Mouse (Mus musculus) kidney, adult 8-10 months (tissue): ENCODE data around the gene Nav1.

Source experiments
- DNase-seq, 2 experiments: peaks; one replicate each; pipeline ENCODE4 v3.0.0; 2022

Gene Nav1

GRCm38 (mm10) chr1:135581001-135581400 is 26.1 kb downstream of the Nav1 start:
- DNase-seq = no peak

- DNase-seq = no peak
These were observed 28.0 kb downstream of the Nav1 start for GRCm38 (mm10) chr1:135579111-135579510.

GRCm38 (mm10) chr1:135577793-135578192 is 29.3 kb downstream of the Nav1 start:
- DNase-seq = no peak

- DNase-seq = no peak
These were observed 31.7 kb downstream of the Nav1 start for GRCm38 (mm10) chr1:135575393-135575792.

DNA sequence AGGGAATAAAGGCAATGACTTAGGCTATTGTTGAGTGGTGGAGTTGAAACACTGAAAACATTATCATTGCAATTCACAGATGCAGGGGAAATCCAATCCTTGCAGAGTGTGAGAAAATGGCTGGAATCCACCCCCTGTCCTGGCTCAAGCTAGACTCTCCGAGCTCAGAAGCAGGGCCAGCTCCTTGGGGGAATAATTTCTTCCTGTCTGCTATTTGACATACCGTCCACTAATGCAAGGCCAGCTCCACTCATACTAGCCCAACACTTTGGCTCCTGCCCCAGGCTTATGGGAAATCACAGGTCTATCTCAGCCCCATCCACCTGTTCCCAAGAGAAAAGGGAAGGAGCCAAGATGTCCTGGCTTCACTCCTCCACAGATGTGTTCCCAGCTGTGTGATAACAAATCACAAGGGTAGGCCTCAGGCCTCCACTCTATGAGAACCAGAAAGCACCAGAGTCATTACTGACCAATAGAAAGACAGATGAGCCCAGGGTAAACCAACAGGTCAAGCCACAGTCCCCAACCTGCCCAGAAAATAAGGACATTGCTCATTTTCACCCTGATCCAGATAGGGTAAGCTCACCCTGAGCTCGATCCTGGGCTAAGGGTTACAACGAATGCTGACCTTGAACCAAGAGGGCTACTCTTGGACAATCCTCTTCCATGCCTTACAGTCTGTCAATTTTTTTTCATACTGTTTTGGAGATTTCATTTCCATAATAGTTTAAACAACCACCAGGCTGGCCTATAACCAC is 32.5 kb downstream of the Nav1 start:
- DNase-seq = no peak

DNA sequence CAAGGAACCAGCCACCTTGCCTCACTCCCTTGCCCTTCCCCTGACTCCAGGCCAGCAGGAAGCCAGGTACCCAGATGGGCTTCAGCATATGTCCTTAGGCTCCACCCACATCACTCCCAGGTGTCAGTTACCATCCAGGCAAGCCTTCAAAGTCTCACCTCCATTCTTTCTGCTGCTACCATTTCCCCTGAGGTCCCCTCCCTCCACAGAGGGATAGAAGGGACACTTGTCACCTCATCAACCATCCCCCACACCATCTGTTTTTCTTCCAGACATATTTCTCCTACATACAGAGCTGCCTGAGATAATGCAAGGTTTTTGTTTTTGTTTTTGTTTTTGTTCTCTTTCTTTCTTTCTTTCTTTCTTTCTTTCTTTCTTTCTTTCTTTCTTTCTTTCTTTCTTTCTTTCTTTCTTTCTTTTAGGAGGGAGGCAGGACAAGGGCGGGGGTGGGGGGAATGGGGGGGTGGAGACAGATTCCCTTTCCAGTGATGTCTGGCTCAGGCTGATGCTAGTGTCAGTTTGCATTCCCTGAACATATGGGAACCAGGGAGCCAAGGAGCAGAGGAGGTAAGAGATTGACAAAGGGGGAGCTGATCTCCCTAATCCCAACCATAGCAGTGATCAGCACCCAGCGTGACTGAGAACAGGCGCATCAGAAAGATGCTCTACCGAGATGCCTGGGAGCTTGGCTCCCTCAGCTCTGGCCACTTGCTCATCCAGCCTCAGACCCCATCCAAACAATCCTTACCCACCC is 34.8 kb downstream of the Nav1 start:
- no peak for DNase-seq

GRCm38 (mm10) chr1:135568087-135568486 is 39.0 kb downstream of the Nav1 start:
- no peak for DNase-seq

- DNase-seq = no peak
These were observed 40.5 kb downstream of the Nav1 start for GRCm38 (mm10) chr1:135566611-135567010.

DNA sequence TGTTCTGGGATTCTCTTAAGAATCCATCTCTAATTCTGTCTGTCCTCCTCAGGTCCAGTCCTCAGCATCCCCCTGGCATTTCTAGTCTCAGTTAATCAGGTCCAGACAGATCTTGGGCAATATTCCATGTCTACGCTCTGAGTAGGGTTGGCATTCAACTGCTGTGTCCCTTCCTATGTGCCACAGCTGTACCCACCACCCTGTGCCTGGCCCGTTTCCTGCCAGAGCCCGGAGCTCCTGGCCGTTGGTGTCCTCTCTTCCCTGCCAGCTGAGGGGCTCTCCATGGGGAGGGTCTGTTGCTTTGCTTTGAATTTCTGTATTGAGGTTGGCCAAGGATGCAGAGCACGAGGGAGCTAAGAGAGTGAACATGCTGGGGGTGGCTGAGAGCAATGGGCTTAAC is 41.3 kb downstream of the Nav1 start:
- DNase-seq = no peak

DNA sequence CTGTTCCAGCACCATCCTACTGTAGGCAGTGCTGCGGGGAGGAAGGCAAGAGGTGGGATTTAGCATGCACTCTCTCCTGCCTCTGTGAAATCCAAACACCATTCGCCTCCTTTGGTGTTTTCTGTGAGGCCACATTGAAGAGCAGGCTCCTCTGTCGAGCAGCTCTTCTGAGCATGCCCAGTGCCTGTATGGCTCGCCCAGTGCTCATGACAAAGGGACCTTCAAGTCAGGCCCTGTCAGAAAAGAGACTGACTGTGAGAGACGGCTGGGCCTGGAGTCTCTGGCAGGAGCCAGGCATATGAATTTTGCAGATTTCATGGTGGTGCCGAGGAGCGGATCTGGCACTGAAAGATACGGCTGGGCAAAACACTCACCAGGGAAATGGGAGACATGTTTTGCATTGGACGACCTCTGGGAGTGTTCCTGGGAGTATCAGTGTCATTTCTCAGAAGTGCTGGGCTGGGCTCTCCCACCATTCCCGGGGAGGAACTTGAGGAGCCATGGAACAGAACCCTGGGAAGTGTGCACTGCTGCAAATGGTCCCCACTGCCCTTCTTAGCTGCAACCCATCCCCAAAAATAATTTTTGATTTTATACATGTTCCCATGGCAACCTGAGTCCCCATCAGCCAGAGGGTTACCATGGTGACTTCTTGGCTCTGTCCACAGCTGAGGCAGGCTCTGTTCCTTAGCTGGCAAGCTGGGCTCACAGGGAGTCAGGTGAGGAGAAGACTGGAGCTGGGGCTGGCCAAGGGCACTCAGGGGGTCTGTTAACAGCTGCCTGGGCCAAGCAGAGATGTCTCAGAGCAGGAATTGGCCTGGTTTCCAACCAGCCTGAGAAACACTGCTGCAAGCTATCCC is 42.2 kb downstream of the Nav1 start:
- no peak for DNase-seq

GRCm38 (mm10) chr1:135563781-135564414 is 43.2 kb downstream of the Nav1 start:
- DNase-seq = peak; percentile 37 to 62

GRCm38 (mm10) chr1:135562982-135563650 is 44.0 kb downstream of the Nav1 start:
- DNase-seq = peak; percentile 26 to 30

GRCm38 (mm10) chr1:135562115-135562514 is 45.0 kb downstream of the Nav1 start:
- peak; percentile 73 to 84 for DNase-seq

DNA sequence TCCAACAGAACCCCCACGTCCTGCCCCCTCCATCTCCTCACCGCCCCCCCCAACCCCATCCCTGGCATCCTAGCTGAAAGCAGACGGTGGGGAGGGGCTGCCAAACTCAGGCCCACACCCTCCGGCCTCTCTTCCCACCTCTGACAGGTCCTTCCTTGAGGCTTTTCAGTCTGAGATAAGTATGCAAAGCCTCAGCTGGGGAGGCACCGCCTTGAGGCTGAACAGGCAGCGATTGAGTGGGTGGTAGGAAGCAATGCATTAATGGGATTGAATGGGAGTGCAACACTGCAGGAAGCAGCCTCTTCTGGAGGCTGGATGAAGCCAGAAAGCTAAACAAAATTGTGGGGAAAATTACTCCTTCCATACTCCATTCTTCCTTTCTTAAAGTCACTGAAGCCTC is 45.8 kb downstream of the Nav1 start:
- DNase-seq = no peak

GRCm38 (mm10) chr1:135557976-135558375 is 49.1 kb downstream of the Nav1 start:
- DNase-seq = peak; percentile 23 to 49

GRCm38 (mm10) chr1:135555885-135556284 is 51.2 kb downstream of the Nav1 start:
- DNase-seq = no peak

GRCm38 (mm10) chr1:135554632-135555260 is 52.3 kb downstream of the Nav1 start:
- DNase-seq = no peak

DNA sequence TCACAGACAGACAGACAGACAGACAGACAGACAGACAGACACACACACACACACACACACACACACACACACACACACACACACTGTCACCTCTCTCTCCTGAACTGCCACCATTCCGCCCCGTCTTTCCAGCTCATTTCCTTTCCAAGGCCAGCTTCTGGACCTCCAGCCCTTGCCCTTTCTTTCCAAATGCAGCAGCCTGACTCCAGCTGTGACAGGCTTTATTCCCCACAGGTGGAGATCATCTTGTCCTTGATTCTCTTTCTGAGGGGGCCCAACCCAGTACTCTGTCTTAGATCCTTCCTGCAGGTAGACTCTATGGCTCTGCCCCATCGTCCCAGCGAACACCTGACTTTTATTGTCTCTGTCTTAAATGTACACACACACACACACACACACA is 53.5 kb downstream of the Nav1 start:
- DNase-seq = no peak

DNA sequence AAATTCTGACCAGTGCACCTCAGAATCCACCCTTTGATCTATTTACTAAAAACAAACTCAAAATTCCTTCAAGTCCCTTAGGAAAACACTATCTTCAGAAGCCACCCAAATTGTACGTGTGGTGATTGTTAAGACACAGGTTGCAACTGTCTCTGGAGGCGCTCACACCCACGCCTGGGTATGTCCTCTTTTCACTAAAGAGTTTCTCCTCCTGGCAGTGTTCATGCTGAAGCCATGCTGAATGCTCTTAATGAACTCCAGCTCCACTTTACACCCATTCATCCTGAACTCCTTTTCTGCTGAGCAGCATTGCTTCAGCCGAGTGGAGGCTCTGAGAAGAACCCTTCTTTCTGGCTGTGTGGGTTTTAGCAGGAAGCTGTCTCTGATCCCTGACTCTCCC is 53.9 kb downstream of the Nav1 start:
- no peak for DNase-seq

- no peak for DNase-seq
These were observed 56.2 kb downstream of the Nav1 start for GRCm38 (mm10) chr1:135550886-135551285.

DNA sequence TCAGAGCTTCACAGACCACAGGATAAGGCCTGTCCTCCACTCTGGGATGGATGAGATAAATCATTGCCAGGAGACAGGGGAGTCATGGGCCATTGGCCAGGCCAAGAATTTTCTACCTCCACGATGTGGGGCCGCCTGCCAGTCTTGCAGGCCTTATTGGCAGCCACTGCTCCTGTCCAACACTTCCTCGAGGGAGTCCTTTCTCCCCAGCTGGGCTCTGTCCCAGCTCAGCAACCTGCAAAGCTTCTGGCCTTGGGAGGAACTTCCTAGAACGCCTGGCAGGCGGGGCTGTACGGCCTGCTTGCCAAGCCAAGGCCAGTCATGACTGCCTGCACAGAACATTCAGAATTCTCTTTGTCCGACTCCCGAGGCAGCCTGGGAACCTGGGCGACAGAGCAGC is 58.3 kb downstream of the Nav1 start:
- peak; percentile 91 to 93 for DNase-seq

- no peak for DNase-seq
These were observed 61.0 kb downstream of the Nav1 start for GRCm38 (mm10) chr1:135546099-135546498.
